Mouse (Mus musculus) thymus, postnatal 10 days (tissue): ENCODE measurements around the gene Pkhd1.
"Not testable (repeated sequence)": the region's sequence is repeated elsewhere in the genome, so short reads cannot be mapped to it uniquely, and the experiment has no call there.

Experiments used
- DNase-seq, 2 experiments: peaks; one replicate each; pipeline ENCODE4 v3.0.0; 2021; ENCODE audit warnings: low spot score in 2 of 2

The Pkhd1 gene

DNA sequence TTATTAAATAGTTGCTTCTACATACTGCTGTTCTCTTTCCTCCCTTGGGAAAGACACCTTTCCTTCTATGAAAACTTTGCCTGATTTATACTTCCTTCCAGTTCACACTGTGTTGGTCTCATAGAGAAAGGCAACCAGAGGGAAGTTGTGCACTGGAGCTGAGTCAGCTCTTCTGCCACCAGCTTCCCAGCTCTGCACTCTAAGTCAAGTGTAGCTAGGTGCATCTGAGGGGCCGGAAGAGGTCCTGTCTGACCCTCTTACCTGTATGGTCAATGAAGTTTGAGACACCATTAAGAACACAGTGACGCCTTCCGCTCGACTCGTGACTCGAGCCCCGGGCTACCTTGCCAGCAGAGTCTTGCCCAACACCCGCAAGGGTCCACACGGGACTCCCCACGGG, 131.8 kb downstream of the Pkhd1 start:
- DNase-seq = no peak

- no peak for DNase-seq
Measured at GRCm38 (mm10) chr1:20481843-20482242, 136.0 kb downstream of the Pkhd1 start.

- DNase-seq = no peak
Measured at GRCm38 (mm10) chr1:20478695-20479094, 139.2 kb downstream of the Pkhd1 start.

- no peak for DNase-seq
Measured at GRCm38 (mm10) chr1:20478266-20478659, 139.6 kb downstream of the Pkhd1 start.

DNA sequence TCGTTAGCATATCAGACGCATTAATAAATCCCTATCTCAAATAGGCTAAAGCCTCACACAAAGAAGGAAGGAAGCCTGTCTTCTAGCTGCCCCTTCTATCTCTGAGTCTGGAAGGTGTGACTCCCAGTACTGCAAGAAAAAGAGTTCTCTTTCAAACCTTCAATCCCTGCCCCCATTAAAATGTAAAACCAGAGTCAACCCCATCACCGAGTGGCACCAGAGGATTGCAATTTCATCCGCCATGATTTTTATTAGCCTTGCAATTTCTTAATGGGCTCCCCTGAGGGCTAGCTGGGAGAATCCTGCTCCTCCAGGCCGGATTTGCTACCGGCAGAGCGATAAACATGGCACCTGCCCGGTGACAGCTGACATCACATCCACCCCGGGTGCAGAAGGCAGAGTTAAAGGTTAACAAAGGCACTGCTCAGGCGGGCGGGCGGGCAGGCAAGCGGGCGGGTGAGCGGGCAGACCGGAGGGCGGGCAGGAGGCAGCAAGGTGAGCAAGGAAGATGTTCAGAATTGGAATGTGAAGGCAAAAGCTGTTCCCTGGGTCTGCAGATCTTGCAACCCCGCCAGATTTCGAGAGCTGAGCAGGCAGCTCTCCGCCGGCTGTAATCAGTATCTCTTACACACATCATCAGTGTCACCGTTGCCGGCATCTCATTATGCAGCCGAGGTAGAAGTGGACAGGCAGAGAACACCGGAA, 140.2 kb downstream of the Pkhd1 start:
- DNase-seq = no peak

- no peak for DNase-seq
Measured at GRCm38 (mm10) chr1:20470770-20471169, 147.1 kb downstream of the Pkhd1 start.

GRCm38 (mm10) chr1:20470317-20470716, 147.5 kb downstream of the Pkhd1 start:
- no peak for DNase-seq

GRCm38 (mm10) chr1:20466481-20466880, 151.4 kb downstream of the Pkhd1 start:
- DNase-seq = no peak

GRCm38 (mm10) chr1:20454621-20455020, 163.2 kb downstream of the Pkhd1 start:
- DNase-seq = no peak

- DNase-seq = no peak
Measured at GRCm38 (mm10) chr1:20450074-20450473, 167.8 kb downstream of the Pkhd1 start.

DNA sequence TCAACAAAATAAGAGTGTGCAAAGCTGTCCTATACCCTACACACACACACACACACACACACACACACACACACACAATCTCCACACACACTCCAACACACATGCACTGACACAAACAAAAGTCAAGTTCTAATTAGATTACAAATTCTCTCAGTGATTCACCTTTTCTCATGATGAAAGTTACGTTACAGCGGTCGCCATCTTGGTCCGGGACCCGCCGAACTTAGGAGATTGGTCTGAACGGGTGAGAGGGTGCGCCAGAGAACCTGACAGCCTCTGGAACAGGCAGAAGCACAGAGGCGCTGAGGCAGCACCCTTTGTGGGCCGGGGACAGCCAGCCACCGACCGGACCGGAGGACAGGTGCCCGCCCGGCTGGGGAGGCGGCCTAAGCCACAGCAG, 185.8 kb downstream of the Pkhd1 start:
- not testable (repeated sequence) for DNase-seq

GRCm38 (mm10) chr1:20429056-20429394, 188.8 kb downstream of the Pkhd1 start:
- DNase-seq = no peak

DNA sequence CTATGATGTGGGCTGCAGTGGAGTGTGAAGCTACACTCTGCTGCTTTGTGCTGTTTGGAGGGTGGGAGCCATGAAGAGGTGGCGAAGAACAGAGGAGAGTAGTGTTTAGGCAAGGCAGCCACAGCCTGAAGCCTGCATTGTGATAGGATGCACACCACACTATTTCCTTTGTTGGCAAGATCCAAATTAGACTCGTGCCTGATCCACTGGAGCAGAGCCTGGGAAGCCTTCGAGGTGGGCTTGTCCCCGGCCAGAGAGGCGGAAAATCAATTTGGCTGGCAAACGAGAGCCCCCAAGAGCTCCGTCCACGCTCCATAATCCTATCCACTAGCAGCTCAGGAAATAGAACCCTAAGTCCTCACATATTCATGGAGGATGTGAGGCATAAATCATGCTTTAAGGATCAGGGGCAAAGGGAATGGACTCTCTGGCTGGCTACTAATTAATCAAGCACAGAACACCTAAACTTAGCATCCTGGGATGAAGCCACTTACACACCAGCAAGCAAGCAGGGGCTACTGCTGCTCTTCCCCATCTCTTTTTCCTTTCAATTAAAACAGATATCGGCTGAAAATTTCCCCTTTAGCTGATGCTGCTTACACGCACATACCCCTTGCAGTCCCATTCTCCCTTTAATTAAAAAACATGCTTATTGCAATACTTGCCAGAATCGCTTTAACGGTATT, 189.4 kb downstream of the Pkhd1 start:
- DNase-seq = no peak

DNA sequence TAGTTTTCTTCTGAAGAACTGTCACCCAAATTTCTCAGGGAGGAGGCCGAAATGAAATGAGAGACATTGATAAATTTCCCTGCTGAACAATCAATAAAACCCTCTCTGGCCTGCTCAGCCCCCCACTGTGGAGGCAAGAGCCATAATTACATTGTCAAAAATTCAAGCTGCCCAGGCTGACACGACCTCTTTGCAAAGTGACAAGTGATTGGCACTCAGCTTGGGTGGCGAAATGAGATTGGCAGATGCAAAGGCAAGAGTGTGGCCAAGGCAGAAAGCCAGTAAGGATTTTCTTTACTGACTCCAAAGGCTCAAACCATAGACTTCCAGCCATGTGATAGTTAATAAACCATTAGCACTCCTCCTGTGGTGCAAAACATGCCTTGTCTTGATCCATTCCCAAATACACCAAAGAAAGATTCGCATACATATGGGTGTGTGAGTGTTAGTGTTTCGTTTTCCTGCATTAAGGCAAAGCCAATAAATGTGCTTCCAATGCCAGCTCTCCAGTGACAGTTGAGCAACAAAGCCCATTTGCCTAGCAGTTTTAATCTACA, 208.4 kb downstream of the Pkhd1 start:
- no peak for DNase-seq

DNA sequence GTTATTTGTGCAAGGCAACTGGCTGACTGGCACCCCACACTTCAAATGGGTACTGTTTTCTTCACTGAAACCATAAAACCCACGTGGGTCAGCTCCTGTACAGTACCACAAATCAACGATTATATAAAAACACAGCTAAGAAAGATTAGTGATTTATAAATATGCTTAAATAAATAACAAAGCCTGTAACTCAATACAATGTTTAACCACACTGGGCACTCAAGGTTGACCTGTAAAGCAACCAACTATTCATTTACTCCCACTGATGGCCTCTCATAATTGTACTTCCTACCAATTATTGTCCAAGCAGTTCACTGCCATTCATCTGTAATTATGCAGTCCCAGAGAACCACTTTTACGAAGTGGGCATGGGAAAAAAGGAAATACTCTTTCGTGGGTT, 219.5 kb downstream of the Pkhd1 start:
- no peak for DNase-seq

GRCm38 (mm10) chr1:20364437-20364836, 253.4 kb downstream of the Pkhd1 start:
- no peak for DNase-seq

- no peak for DNase-seq
Measured at GRCm38 (mm10) chr1:20344651-20345050, 273.2 kb downstream of the Pkhd1 start.

DNA sequence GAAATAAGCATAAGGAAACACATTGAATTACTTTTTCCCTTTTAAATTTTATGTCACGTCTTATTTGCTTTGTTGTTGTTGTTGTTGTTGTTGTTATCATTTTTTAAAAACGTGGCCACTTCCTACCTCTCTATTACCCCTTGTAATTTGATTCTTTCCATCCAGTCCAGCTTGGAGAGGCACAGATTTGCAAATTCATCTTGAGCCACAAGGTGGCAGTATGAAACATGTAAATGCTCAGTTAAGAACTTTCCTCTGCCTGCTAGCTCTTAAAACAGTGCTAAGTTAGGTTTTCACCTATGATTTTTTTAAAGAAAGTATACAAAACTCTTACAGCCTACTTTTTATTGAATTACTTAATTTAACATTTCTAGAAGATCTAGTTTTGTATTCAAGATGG, 306.4 kb downstream of the Pkhd1 start:
- DNase-seq = peak in 1 of 2 experiments; percentile 4

GRCm38 (mm10) chr1:20310925-20311324, 306.9 kb downstream of the Pkhd1 start:
- no peak for DNase-seq

- DNase-seq = no peak
Measured at GRCm38 (mm10) chr1:20306116-20306515, 311.7 kb downstream of the Pkhd1 start.

DNA sequence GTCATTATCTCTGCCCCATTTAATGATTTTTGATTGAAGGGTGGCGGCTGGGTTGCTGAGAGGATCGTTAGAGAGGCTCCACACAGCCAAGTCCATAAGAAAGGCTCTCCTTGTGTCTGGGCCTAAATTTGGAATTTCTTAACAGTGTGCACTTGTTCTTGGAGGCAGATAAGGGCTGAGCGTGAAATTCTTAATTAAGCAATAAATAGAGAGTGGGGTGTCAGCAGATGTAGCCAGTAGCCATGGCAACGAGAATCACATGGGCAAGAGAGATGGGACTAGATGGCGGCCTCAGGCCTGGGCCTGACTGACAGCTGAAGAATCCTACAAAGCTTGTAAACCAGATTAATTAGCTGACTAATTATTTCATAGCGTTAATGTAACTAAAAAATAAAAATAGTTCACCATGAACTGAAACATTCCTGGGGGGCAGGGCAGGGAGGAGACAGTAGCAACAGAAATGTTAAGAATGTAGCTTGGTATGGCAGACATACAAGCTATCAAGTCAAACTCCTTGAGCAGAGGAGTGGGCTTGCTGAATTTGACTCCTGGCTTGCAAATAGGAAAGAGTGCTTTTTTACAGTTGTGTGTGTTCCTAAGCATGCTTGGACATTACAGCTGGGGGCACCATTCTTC, 314.8 kb downstream of the Pkhd1 start:
- DNase-seq = no peak

DNA sequence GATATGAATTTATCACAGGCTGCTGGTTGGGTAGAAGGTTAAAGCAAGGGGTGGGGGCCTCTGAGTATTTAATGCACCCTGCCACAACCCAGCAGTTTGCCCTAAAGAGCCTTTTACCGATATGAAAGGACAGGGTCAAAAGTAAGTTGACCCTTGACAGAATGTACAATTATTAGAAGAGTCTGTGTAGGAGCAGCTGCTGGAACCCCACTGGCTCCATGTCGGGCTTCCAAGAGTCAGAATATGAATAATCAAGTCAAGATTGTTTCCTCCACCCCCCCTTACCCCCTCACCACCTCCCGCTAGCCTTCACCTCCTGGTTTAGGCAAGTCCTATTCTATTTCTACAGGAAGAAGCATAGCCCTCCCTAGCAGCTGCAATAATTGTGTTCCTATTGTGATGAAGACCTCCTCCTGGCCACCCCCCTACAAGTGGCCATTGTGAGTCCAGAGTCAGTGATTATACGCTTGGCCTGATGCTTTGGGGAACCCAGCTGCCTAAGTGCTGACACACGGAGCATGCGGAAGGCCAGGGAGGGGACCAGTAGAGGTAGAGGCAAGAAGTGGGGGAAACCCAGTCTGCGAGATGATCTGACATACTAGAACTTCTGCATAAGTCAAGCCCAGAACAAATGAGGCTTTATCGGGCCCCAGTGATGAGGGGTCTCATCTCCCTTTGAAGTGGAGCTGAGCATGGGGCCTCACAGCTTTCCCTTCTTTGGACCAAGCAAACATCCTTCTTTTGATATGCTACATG, 315.5 kb downstream of the Pkhd1 start:
- no peak for DNase-seq
